In the genomic region with DNA sequence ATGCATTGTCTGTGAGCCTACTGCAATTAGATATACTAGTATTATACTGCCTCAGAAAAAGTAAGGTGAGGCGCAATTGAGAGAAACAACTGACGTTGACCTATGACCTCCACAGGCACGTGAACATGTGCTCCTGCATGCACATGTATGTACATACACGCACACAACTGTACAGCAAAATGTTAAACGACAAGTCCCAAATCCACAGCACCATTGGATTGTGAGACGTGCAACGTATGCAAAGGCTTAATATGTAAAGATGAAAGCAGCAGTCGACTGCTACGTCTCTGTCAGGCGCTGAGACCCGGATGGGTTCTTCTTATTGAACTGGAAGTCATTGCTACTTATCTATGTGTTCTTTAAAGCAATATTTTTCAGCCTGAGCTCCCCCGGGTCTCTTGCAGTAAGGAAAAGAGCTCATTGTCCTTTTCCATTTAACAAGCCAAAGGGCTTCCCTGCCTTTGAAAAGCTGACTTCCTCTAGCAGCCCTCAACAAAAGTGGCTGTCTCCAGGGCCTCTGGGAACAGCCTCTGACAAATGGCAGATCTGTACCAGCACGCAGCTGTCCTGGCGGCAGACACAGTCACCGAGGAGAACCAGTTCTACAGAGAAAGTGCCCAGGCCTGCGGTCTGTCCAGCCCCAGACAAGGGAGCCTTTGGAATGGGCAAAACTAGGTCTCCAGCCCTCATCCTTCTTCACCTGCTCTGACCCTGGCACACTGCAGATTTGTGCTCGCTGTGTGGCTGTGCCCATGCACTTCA, we compare ENCODE assay signal across 10 mouse cellular contexts. TPM values are rescaled to one million over a fixed set of nuclear protein-coding genes. Genes with fewer than 3 reads are reported as not detected.
DNase-seq lines count a peak whose midpoint lies in the region; ATAC-seq and TF ChIP-seq lines count a peak whose summit lies in the region.
"Had no signal": no experiment of that assay in that cellular context is flagged by ENCODE, and none has a peak within 500 bp of the region (broad histone marks: within the 10 kb centered on the region; RNA-seq: fewer than 3 reads in every experiment).

No protein-coding gene starts in this region.

- peak; percentile 56 for ATAC-seq in hindbrain, embryonic 14.5 days (ENCODE audit: low FRiP score)
- ATAC-seq in erythroblast, adult 5-6 weeks (replicated peaks; ENCODE audit: low FRiP score, poor library complexity, severe bottlenecking), result no peak

- H3K27me3 ChIP-seq in embryonic facial prominence, embryonic 10.5 days (replicated peaks; ENCODE audit: low read depth, poor library complexity, severe bottlenecking), result peaks cover 8% of the 10 kb centered on the region; the same call in 1 of the 2 replicates
- H3K27me3 ChIP-seq in hindbrain, embryonic 14.5 days (ENCODE audit: control insufficient read depth, insufficient read depth, low read length), result no peaks in the 10 kb centered on the region

- no peaks in the 10 kb centered on the region for H3K9me3 ChIP-seq in embryonic facial prominence, embryonic 10.5 days
- no peaks in the 10 kb centered on the region for H3K9me3 ChIP-seq in hindbrain, embryonic 14.5 days (ENCODE audit: control insufficient read depth, low read length)

- 64% methylated on average over 17 of the region's 17 CpGs for WGBS in embryonic facial prominence, embryonic 10.5 days
- 34% methylated on average over 17 of the region's 17 CpGs for WGBS in hindbrain, embryonic 14.5 days
- WGBS in lung, adult 2 months, result 65% methylated on average over 17 of the region's 17 CpGs

- 0 out of 2 replicates have a peak overlapping the region, but pooled peaks have one; percentile 2 for H3K4me2 ChIP-seq in hindbrain, embryonic 14.5 days (replicated peaks)

- no peak for TF ChIP-seq POLR2A in lung, adult 2 months (IDR thresholded peaks at IDR 0.05; ENCODE audit: borderline replicate concordance, extremely low read depth, low read depth, low read length)

- DNase-seq in cerebellum, postnatal 14 days, result peak; percentile 31 to 41
- DNase-seq in cerebellum, adult 11-12 months, result no peak
- peak; percentile 32 for DNase-seq in embryonic facial prominence, embryonic 10.5 days (ENCODE audit: low spot score)
- DNase-seq in hindbrain, embryonic 14.5 days (ENCODE audit: low spot score), result peak; percentile 48
- peak; percentile 29 for DNase-seq in neural tube, embryonic 10.5 days (ENCODE audit: extremely low spot score, low spot score)
- DNase-seq in lung, adult 2 months, result no peak
- no peak for DNase-seq in thymus, postnatal 0 days (ENCODE audit: low spot score)
- DNase-seq: kidney, adult 11 months had no signal

- no peak overlapping the region for H3K9ac ChIP-seq in hindbrain, embryonic 14.5 days
- H3K9ac ChIP-seq: liver, embryonic 14.5 days had no signal

- TF ChIP-seq CTCF in lung, adult 2 months (IDR thresholded peaks at IDR 0.05; ENCODE audit: insufficient read depth, low read length), result no peak

- peaks cover 42% of the 10 kb centered on the region for H3K4me1 ChIP-seq in embryonic facial prominence, embryonic 10.5 days
- H3K4me1 ChIP-seq in hindbrain, embryonic 14.5 days (replicated peaks; ENCODE audit: control insufficient read depth, insufficient read depth, low read length), result peaks cover 29% of the 10 kb centered on the region
- H3K4me1 ChIP-seq in lung, adult 2 months (ENCODE audit: control insufficient read depth, insufficient read depth, low read length), result no peaks in the 10 kb centered on the region

- 0 out of 2 replicates have a peak overlapping the region, but pooled peaks have one; percentile 60 for H3K27ac ChIP-seq in embryonic facial prominence, embryonic 10.5 days (replicated peaks)
- H3K27ac ChIP-seq in hindbrain, embryonic 14.5 days, result peak overlapping the region; percentile 49
- H3K27ac ChIP-seq: liver, embryonic 14.5 days had no signal

- H3K4me3 ChIP-seq in embryonic facial prominence, embryonic 10.5 days, result no peak overlapping the region
- no peak overlapping the region for H3K4me3 ChIP-seq in hindbrain, embryonic 14.5 days (replicated peaks; ENCODE audit: low read length)
- H3K4me3 ChIP-seq in lung, adult 2 months (replicated peaks; ENCODE audit: extremely low read depth, low read depth, low read length), result no peak overlapping the region

- no peaks in the 10 kb centered on the region for H3K36me3 ChIP-seq in embryonic facial prominence, embryonic 10.5 days (replicated peaks)
- H3K36me3 ChIP-seq in hindbrain, embryonic 14.5 days (replicated peaks; ENCODE audit: control insufficient read depth, insufficient read depth), result no peaks in the 10 kb centered on the region

RNA-seq across cellular contexts. Expression of a gene that starts 33.8 kb away (rescaled TPM):
- 13.5 and 14.7 TPM in 2 replicates for polyA plus RNA-seq in embryonic facial prominence, embryonic 10.5 days (2016; fragmentation: Nextera tagmentation; extraction: Ambion mirVana)
- 27.5 and 31.2 TPM in 2 replicates for polyA plus RNA-seq in hindbrain, embryonic 14.5 days (2014; fragmentation: Nextera tagmentation; extraction: Ambion mirVana)
- total RNA-seq in erythroblast, adult 5-6 weeks (2015; ENCODE audit: low replicate concordance), result not detected in 2 replicates
- total RNA-seq in erythroblast, adult 5-6 weeks (2017; ENCODE audit: low replicate concordance), result not detected in 2 replicates
- 15.2 and 15.4 TPM in 2 replicates for polyA plus RNA-seq in lung, adult 2 months (2012; rRNA removed)
- 1.3 and 1.5 TPM in 2 replicates for polyA plus RNA-seq in thymus, postnatal 0 days (2015; fragmentation: Nextera tagmentation; extraction: Ambion mirVana)

Comparison
In these comparisons a context has a peak if more than half of its experiments do, and no peak if none do; other contexts are left out.
1. DNase-seq: peak in cerebellum, postnatal 14 days (2 of 2), embryonic facial prominence, embryonic 10.5 days (single experiment), hindbrain, embryonic 14.5 days (single experiment) and neural tube, embryonic 10.5 days (single experiment); none in cerebellum, adult 11-12 months (single experiment), lung, adult 2 months (single experiment) and thymus, postnatal 0 days (single experiment).